Mouse (Mus musculus) midbrain, embryonic 11.5 days (tissue): ENCODE results near the gene Gjd2. TPM values are rescaled to one million over a fixed set of nuclear protein-coding genes. Genes with fewer than 3 reads are reported as not detected.

ENCODE experiments used
- ATAC-seq: fragments of 200-750 bp; cut with Nextera tagmentation; 2 replicates; pipeline ENCODE4 v1.8.0; 2017; ENCODE audit warnings: moderate TSS enrichment, moderate library complexity; ENCODE audit not compliant: low FRiP score
- DNase-seq: peaks from one replicate; pipeline ENCODE4 v3.0.0; 2015; ENCODE audit warnings: low spot score; ENCODE audit errors: missing footprints
- H3K27ac ChIP-seq: fragments of 300-500 bp; sonication (generic); 2 replicates; pipeline ENCODE4 v1.5.1; 2014; ENCODE audit warnings: low read depth, low read length
- H3K27me3 ChIP-seq: fragments of 300-500 bp; sonication (generic); 2 replicates; pipeline ENCODE4 v1.6.1; 2014; ENCODE audit warnings: mild to moderate bottlenecking, low read length, moderate library complexity, mixed read lengths; ENCODE audit not compliant: control insufficient read depth, insufficient read depth
- H3K36me3 ChIP-seq: fragments of 300-500 bp; sonication (generic); 2 replicates; pipeline ENCODE4 v1.6.1; 2014; ENCODE audit warnings: mild to moderate bottlenecking, low read length, moderate library complexity, mixed read lengths; ENCODE audit not compliant: control insufficient read depth, insufficient read depth
- H3K4me1 ChIP-seq: fragments of 300-500 bp; sonication (generic); 2 replicates; pipeline ENCODE4 v1.6.1; 2014; ENCODE audit warnings: low read length; ENCODE audit not compliant: control insufficient read depth, insufficient read depth
- H3K4me2 ChIP-seq: fragments of 300-500 bp; sonication (generic); 2 replicates; pipeline ENCODE4 v1.6.1; 2014; ENCODE audit warnings: mild to moderate bottlenecking, moderate library complexity
- H3K4me3 ChIP-seq: fragments of 300-500 bp; sonication (generic); 2 replicates; pipeline ENCODE4 v1.5.1; 2014; ENCODE audit warnings: low read depth, low read length
- H3K9ac ChIP-seq: fragments of 300-500 bp; sonication (generic); 2 replicates; pipeline ENCODE4 v1.6.1; 2014; ENCODE audit warnings: low read length
- H3K9me3 ChIP-seq: fragments of 300-500 bp; sonication (generic); 2 replicates; pipeline ENCODE4 v1.6.1; 2016; ENCODE audit warnings: low read length; ENCODE audit not compliant: control insufficient read depth
- WGBS: fragments of 180-500 bp; shearing (Covaris S2); extraction: QIAGEN DNeasy Blood & Tissue Kit; methylation state at CpG from one replicate; pipeline ENCODE4 v1.1.7; 2014; 5-methylcytosine and 5-hydroxymethylcytosine counted together
- polyA plus RNA-seq: library from polyadenylated mRNA; unstranded; fragments of >200 nt; fragmentation: Nextera tagmentation; extraction: Ambion mirVana; gene quantifications from 2 replicates; pipeline ENCODE4 v1.2.1, GENCODE M21; 2014

Gene Gjd2
- polyA plus RNA-seq, 1 experiment from 2014 or later = 0.82 TPM

DNA sequence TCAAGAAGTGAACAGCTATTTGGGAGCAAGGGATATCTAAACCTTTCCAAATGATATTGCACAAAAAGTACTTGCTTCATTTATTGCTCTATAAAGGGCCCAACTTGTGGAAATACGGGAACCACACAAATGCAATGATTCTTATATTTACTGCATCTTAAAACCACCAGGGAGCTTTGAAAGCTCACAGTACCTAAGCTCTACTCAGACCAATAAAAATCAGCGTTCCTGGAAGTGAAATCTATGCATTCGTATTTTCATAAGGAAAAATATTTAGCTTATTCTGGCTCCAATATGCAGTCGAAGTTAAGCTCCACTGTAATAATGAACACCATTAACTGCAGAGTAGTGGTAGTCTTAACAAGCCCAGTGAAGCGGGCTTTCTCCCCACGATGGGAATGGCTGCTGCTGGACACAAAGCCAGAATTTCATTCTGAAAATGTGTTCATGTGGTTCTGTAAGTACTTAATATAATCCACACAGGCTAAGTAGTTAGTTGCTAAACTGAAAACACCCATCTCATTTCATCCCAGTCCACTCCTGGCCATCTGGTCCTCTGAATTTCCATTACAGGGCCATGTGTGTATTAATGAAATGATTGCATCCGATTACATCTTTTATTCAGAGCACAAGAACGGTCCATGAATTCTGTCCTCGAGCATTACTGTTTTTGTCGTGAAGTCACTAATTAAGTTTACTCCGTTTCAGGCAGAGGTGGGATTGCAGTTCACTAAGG, 6.2 kb upstream of the Gjd2 start:
- Histone ChIP-seq H3K4me2 (no peak overlapping the region), H3K27me3 (peaks cover 1% of the 10 kb centered on the region), H3K9me3 (no peaks in the 10 kb centered on the region), H3K4me1 (no peaks in the 10 kb centered on the region), H3K4me3 (no peak overlapping the region), H3K9ac (no peak overlapping the region), H3K36me3 (no peaks in the 10 kb centered on the region), H3K27ac (no peak overlapping the region)
- peak; percentile 65 for DNase-seq
- 85% methylated on average over 11 of the region's 11 CpGs for WGBS
- no peak for ATAC-seq

DNA sequence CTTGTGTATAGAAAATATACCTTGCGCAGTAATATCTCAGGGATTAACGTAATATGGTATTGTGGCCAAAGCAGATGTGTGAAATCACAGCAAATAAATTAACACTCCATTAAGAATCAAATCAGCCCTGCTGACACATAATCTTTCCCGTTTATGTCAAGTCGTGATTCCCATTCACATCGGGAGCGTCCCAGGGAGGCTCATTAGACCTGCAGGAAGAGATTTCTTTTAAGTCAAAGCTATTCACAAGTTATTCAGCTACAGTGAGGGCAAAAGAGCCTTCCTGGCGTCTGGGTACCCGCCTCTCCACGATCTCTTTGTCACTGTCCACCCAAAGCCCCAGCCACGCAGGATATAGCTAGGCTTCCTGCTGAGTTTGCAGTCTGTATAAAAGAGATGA, 4.7 kb upstream of the Gjd2 start:
- Histone ChIP-seq H3K9ac (no peak overlapping the region), H3K4me2 (no peak overlapping the region), H3K4me3 (no peak overlapping the region), H3K27me3 (peaks cover 16% of the 10 kb centered on the region), H3K27ac (no peak overlapping the region), H3K36me3 (no peaks in the 10 kb centered on the region), H3K4me1 (peaks cover 6% of the 10 kb centered on the region; the same call in 1 of the 2 replicates), H3K9me3 (no peaks in the 10 kb centered on the region)
- no peak for DNase-seq
- ATAC-seq = no peak
- 39% methylated on average over 10 of the region's 10 CpGs for WGBS

DNA sequence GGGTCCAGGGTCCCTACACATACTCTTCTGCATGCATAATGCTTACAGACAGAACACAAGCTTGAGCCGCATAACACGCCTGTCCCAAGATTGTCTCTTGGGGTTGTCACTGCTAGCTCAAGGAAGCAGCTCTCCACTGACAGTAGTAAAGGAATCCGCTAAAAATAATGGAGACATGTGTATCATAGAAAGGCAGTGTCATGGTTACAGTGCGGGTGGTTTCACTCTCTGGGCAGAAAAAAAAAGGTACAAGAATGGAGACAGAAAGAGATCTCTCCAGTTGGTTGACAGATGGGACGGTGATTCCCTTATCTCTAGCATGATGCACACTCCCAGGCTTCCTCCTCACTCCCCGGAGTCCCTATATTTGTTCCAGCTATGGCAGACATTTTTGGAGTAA, 1.4 kb upstream of the Gjd2 start:
- Histone ChIP-seq H3K36me3 (no peaks in the 10 kb centered on the region), H3K4me1 (peaks cover 8% of the 10 kb centered on the region; the same call in 1 of the 2 replicates), H3K4me3 (no peak overlapping the region), H3K27me3 (peaks cover 23% of the 10 kb centered on the region), H3K4me2 (no peak overlapping the region), H3K9ac (no peak overlapping the region), H3K27ac (no peak overlapping the region), H3K9me3 (no peaks in the 10 kb centered on the region)
- WGBS = 74% methylated on average over 6 of the region's 6 CpGs
- ATAC-seq (no peak), DNase-seq (no peak)

DNA sequence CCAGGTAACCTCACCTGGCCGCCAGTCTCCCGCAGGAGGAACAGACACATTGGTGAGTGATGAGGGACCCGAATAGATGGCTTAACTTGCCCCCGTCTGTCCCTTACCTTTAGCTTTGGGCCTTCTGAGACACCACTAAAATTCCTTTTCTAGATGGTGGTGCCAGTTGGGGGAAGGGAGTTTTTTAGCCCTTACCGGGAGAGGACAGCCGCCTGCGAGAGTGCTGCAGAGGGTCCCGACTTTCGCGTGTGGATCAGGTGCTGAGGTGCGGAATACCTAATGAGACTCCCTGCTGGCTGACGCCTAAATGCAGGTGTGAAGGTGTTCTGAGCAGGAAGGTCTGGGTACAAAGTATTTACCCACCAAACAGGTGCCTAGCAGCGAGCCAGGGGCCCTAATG, 427 bp upstream of the Gjd2 start:
- no peak overlapping the region for H3K27ac ChIP-seq
- no peaks in the 10 kb centered on the region for H3K9me3 ChIP-seq
- H3K4me1 ChIP-seq = peaks cover 8% of the 10 kb centered on the region; the same call in 1 of the 2 replicates
- H3K36me3 ChIP-seq = no peaks in the 10 kb centered on the region
- H3K4me2 ChIP-seq = peak overlapping the region; percentile 94
- peak; percentile 85 for DNase-seq
- peaks cover 23% of the 10 kb centered on the region for H3K27me3 ChIP-seq
- peak overlapping the region; percentile 64 for H3K9ac ChIP-seq
- ATAC-seq = peak; percentile 34
- peak overlapping the region; percentile 51 for H3K4me3 ChIP-seq
- WGBS = 3% methylated on average over 13 of the region's 13 CpGs

DNA sequence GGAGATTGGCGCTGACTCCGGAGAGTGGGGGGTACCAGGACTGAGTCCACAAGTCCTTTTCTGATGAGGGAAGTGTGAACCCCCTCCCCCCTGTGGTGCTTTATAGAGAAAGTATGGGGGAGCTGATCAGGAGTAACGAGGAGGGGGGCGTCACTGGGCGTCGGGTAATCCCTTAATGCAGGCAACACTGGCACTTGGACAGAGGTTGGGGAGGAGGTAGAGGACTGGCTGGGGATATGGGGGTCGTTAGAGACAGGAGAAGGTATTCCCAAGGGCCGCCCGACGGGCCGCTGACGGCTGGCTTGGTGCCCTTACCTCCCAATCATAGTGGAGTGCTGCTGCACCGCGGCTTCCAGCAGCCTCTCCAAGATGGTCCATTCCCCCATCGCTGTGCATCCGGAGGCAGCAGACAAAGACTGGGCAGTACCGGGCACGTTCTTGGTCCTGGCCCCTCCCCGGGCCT, 639 bp downstream of the Gjd2 start:
- peaks cover 23% of the 10 kb centered on the region for H3K27me3 ChIP-seq
- 2% methylated on average over 19 of the region's 19 CpGs for WGBS
- DNase-seq = no peak
- peak overlapping the region; percentile 94 for H3K4me2 ChIP-seq
- no peaks in the 10 kb centered on the region for H3K36me3 ChIP-seq
- peak overlapping the region; percentile 51 for H3K4me3 ChIP-seq
- H3K9me3 ChIP-seq = no peaks in the 10 kb centered on the region
- H3K27ac ChIP-seq = no peak overlapping the region
- peak; percentile 81 for ATAC-seq
- peak overlapping the region; percentile 64 for H3K9ac ChIP-seq
- peaks cover 8% of the 10 kb centered on the region; the same call in 1 of the 2 replicates for H3K4me1 ChIP-seq

DNA sequence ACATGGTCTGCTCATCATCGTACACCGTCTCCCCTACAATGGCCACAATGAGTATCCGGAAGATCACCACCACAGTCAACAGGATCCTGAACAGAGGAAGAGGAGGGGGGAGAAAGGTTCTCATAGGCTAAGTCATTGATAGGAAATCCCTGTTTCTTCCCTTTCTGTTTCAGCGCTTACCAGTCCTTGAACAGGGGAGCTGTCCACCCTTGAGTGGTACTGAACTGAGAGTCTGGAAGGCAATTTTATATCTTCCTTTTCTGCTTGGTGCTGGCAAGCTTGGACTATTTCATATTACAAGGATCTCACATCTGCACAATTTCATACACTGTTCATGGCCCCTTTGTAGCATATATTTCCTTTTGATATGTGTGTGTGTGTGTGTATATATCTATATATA, 1.6 kb downstream of the Gjd2 start:
- H3K4me2 ChIP-seq = no peak overlapping the region
- no peaks in the 10 kb centered on the region for H3K36me3 ChIP-seq
- H3K27ac ChIP-seq = no peak overlapping the region
- peaks cover 8% of the 10 kb centered on the region; the same call in 1 of the 2 replicates for H3K4me1 ChIP-seq
- no peaks in the 10 kb centered on the region for H3K9me3 ChIP-seq
- ATAC-seq = no peak
- 51% methylated on average over 4 of the region's 4 CpGs for WGBS
- H3K27me3 ChIP-seq = peaks cover 23% of the 10 kb centered on the region
- no peak overlapping the region for H3K9ac ChIP-seq
- DNase-seq = peak; percentile 92
- no peak overlapping the region for H3K4me3 ChIP-seq

DNA sequence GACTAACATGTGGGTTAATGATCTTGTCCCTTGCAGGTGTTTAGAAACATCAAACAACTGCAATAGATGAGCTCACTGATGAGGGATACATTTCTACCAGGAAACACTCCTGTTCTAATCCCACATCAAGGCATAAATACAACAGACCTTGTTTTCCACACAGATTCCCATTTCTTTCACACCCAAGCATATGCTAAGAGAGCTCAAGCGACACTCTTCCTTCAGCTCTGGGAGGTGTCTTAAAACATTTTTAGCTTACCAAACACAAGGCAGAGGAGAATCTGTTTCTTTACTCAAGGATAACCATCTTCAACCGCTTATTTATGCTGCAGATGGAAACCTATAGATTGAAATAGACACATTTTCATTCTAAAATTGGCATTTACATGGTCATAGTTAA, 5.1 kb downstream of the Gjd2 start:
- Histone ChIP-seq H3K4me3 (no peak overlapping the region), H3K27ac (no peak overlapping the region), H3K27me3 (peaks cover 9% of the 10 kb centered on the region), H3K9ac (no peak overlapping the region), H3K4me2 (no peak overlapping the region), H3K9me3 (no peaks in the 10 kb centered on the region), H3K36me3 (no peaks in the 10 kb centered on the region), H3K4me1 (peaks cover 4% of the 10 kb centered on the region; the same call in 1 of the 2 replicates)
- WGBS = 80% methylated on average over 2 of the region's 2 CpGs
- DNase-seq = no peak
- no peak for ATAC-seq

DNA sequence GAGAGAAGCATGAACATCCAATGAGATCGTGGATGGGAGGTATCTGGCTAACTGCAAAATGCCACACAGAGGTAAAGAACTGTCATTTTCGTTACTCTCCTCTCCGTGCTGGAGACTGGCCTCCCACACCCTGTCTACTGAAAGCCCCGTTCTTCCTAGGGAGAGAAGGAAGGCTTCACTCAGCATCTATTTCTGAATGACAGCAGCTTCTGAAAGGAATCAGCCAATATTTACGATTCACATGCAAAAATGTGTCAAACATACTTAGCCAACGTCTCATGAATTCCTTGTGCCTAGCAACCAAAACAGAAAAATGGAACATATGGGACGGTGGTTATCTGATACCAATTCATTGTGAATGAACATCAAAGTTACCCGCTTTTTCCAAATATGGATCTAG, 15.9 kb downstream of the Gjd2 start:
- no peaks in the 10 kb centered on the region for H3K4me1 ChIP-seq
- no peak overlapping the region for H3K4me3 ChIP-seq
- no peak for ATAC-seq
- no peak for DNase-seq
- H3K9ac ChIP-seq = no peak overlapping the region
- H3K27me3 ChIP-seq = no peaks in the 10 kb centered on the region
- no peak overlapping the region for H3K4me2 ChIP-seq
- H3K27ac ChIP-seq = no peak overlapping the region
- 75% methylated on average over 8 of the region's 8 CpGs for WGBS
- H3K9me3 ChIP-seq = no peaks in the 10 kb centered on the region
- H3K36me3 ChIP-seq = no peaks in the 10 kb centered on the region

DNA sequence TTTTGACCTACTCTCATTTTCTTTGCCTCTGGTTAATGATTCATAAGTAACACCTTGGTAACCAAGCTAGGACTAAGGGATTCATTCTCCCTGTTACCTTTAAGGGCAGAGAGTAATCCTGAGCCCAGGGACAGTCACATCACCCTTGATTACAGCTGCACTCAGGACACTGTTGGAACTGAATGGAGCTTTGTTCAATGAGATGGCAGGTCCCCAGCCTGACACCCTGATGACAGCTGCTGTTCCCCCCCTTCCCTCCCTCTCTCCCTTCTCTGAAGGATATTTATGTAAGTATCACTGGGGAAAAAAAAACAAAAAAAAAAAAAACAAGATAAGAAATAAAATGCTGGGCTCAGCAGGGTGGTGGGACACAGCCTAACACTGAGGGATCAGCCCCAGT, 16.5 kb downstream of the Gjd2 start:
- no peak overlapping the region for H3K4me3 ChIP-seq
- H3K36me3 ChIP-seq = no peaks in the 10 kb centered on the region
- no peak overlapping the region for H3K9ac ChIP-seq
- H3K4me1 ChIP-seq = no peaks in the 10 kb centered on the region
- no peak overlapping the region for H3K27ac ChIP-seq
- no peaks in the 10 kb centered on the region for H3K27me3 ChIP-seq
- H3K4me2 ChIP-seq = no peak overlapping the region
- H3K9me3 ChIP-seq = no peaks in the 10 kb centered on the region
- no peak for DNase-seq
- ATAC-seq = no peak
